Mouse (Mus musculus) thymus, postnatal 25 days (tissue): ENCODE data around the gene Gna13.
"Not testable (repeated sequence)": the region's sequence is repeated elsewhere in the genome, so short reads cannot be mapped to it uniquely, and the experiment has no call there.

ENCODE experiments used
- DNase-seq: peaks from one replicate; pipeline ENCODE4 v3.0.0; 2022

Gene Gna13

DNA sequence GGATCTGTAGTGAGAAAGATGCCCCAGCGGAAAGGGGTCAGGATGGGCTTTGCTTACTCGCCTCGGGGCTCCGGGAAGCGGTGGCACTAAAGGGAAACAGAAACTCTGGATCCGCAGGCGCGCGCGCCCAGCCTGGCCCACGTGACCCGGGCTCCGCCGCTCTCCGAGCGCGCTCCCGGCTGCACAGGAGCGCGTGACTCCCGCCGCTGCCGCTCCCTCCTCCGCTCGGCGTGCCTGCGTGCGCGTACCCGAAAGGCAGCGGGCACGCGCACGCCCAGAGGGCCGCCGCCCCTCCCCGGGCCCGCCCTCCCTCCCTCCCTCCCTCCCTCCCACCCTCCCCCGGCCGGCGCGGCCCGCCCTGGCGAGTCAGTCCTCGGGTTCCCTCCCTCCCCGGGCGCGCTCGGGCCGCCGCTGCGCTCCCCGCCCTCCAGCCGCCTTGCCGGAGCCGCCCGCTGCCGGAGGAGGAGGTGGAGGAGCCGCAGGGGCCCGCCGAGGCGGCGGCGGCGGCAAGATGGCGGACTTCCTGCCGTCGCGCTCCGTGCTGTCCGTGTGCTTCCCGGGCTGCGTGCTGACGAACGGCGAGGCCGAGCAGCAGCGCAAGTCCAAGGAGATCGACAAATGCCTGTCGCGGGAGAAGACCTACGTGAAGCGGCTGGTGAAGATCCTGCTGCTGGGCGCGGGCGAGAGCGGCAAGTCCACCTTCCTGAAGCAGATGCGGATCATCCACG is at the start of gene Gna13:
Gene Gna13 (plus strand): TSS at position 369 of the 728 bp plus-strand sequence.
- DNase-seq = peak; percentile 90

DNA sequence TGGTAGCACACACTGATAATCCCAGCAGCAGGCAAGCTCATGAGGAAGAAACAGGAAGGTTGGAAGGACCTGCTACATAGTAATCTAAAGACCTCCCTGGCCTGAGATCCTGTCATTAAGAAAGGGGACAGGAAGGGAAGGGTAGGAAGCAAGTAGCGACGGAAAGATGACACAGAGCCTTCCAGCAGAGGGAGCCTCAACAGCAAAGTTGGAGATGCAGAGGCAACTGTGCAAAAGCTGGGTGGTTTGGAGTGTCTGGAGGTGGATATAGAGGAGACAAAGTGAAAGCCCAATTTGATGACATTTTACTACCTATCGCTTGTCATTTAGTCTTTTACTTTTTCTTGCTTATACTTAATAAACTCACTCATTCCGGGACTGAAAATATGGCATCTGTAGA is 45.7 kb upstream of the Gna13 start:
- DNase-seq = peak; percentile 62

DNA sequence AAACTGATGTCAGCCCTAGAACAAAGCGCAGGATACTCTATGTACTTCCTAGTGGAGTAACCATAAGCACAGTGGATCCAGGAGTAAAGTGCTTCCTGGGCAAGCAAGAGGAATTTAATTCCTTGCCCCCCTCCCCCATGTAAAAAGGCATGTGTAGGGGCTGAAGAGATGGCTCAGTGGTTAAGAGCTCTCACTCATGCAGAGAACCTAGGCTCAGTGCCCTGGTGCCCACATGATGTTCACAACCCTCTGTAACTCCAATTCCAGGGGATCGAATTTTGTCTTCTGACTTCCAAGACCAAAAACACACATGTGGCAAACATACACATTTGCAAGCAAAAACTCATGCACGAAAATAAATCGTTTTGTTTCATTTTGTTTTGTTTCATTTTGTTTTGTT is 43.2 kb upstream of the Gna13 start:
- DNase-seq = no peak

DNA sequence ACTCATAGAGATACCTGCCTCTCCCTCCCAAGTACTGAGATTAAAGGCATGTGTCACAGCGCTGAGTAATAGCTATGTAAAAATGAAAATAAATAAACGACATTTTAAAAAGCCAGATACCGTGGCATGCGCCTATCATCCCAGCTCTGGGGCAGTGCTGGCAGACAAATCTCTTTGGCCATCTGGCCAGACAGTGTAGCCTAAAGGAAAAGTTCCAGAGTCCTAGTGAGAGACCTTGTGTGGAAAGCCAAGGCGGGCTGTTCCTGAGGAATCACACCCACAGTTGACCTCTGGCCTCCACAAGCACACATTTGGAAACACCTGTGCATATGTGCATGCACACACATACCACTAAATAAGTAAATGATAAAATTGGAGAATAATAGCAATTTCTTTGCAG is 42.7 kb upstream of the Gna13 start:
- no peak for DNase-seq

DNA sequence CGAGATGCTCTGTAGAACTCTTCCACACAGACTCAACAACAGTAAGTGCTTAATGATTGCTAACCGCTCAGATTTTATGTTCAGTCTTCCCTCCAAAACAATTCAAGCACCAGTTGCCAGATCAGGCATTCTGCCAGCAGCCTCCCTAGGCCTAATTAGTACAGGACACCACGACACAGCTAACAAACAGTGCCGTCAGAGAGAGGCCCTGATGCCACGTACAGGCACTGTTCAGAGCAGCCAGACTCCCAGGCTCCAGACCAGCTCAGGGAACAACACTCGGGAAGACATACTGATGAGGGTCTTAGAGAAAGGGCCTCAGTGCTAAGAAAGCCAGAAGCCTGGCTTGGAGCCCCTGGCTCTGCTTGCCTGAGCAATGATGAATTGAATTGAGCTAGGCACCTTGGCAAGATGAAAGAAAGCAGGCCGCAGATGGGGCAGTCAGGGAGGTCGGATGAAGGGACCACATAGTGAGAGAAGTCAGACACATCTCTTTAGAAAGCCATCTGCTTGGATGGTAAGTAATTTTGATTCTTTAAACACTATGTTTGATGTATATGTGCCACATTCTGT is 42.2 kb upstream of the Gna13 start:
- DNase-seq = no peak

DNA sequence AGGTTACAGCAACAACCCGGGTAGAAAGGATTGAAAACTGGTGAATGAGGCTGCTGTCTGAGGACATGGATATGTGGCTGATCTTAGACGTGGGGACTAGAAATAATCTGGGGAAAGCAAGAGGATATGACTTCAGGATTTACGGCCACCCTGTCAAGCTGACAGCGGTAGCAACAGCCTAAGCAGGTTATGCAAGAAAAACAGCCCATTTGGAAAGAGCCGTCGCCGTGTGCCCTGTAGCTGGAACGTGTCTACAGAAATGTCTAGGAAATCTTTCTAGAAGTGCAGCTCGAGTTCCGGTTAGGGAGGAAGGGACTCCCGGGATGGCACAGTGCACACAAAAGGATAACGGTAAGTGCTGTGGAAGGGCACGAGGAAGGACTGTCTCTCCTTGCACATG is 36.4 kb upstream of the Gna13 start:
- DNase-seq = no peak

DNA sequence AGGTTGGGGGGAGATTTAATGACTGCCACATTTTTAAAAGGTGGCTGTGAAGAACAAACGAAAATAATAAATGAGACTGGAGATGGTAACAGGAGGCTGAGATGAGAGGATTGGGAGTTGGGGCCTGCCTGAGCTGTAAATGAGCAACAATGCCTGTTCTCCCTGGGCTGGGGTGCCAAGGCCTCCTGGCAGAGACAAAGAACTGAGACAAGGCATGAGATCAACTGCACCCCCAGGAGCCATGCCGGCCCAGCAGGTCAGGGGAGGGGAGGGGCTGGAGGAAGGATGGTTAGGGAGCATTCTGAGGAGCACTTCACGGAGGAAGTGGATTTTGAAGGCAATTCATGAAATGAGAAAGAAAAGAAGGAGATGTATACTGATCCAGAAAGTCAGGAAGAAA is 35.2 kb upstream of the Gna13 start:
- DNase-seq = no peak

DNA sequence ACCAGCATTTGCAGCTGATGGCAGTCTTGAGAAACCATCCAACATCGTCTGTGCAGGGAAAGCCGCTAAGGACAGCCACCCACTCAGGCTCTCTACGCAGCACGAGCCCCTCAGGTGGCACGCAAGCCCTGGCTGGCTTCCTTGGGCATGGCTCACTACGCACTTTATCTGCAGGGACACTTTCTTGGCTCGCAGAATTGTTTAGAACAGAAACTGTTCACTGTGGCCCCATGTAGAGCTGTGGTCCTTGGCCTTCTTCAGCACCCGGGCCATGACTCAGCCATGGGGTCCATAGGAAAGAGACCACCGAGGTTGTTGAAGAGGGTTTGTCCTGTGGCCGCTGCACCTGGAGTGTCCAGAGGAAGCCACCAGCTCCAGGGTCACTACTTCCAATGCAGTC is 34.7 kb upstream of the Gna13 start:
- DNase-seq = no peak

DNA sequence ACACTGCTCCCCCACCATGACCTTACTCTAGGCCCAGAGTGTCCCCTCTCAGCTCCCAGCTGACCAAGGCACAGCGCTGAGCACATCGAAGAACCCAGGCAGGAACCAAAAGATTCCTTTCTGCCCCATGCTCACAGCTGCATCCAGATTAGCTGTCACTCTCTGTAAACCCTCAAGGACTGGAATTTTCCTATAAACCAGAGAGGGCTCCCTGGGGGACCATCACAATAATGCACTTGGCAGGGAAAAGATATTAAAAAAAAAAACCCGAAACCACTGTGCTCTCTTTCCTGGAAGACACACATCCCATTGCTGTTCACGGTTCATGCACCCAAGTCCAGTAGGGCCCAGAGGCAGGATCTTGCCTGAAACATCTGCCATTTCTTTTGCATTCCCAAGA is 33.3 kb upstream of the Gna13 start:
- no peak for DNase-seq

DNA sequence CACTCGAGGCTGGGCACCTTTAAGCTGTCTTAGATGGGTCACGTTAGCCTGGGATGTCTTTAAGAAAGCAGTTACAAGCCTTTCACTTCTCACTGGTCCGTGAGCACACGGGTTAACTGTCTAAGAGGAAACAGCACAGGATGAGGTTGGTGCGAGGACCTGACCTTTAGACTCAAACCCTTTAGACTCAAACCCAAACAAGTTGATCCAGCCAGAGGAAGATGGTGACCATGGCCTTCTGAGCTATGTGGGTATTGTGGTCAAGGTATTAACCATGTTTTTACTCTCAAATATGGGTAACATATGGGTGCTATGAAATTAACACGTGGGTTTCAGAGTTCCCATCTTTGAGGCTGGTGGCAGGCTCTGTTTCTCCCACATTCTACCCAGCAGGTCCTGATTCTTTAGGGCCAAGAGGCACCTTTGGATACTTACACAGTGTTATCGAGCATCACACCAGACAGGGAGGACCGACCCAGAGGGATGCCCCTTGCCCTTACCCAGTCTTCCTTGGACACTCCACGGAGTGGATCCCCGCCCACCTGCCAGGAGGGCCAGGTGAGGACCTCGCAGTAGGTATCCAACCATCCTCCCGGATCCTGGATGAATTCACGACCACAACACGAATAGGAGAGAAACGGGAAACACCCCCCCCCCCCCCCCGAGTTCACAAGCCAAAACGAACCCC is 31.8 kb upstream of the Gna13 start:
- no peak for DNase-seq

DNA sequence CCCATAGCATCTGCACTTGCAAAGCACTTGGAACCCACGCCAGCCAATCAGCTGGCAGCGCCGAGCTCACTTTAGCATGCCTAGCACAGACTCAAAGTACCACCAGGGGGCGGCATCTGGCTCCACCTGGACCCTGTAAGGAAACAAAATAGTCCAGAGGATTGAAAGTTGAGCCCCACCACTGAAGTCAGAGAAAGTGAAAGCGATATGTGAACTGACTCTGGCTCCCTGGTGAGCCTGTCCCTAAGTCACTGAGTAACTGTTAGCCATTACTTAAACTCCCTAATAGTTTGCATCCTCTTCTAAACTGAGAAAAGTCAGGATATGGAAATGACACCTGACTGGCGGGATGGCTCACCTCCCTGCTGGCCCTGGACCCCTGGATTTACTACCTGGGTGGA is 31.2 kb upstream of the Gna13 start:
- DNase-seq = peak; percentile 94

DNA sequence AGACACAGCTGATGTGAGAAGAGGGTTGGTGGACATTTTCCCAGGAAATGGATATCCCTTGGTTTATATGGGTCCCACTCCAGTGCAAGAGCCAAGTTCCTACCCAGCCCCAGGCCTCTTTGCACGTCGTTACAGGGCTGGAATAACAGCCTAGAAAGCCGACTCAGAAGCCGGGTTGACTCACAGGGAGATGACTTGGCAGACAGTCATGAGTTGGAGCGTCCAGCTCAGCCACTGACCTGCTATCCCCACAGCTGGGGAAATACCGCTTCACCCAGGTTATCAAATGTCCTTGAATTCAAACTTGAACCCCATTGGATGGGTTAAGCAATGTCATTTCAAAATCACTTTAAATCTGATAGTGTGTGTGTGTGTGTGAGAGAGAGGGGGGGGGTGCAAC is 29.9 kb upstream of the Gna13 start:
- no peak for DNase-seq

DNA sequence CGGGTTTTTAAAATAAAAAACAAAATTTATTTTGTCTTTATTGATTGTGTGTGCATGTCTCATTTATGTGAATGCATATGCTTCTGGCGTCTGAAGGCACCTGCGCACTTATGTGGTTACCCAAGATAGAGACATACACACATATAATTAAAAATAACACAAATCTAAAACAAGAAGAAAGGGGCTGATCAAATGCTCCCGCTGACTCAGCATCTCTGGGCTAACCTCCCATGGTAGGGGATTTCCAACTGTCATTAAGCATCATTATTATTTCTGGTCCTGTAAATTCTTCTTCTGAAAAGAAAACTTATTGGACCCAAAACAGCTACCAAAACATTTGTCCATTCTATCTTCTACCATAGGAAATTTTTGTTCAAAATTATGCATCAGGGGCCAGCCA is 27.9 kb upstream of the Gna13 start:
- no peak for DNase-seq

DNA sequence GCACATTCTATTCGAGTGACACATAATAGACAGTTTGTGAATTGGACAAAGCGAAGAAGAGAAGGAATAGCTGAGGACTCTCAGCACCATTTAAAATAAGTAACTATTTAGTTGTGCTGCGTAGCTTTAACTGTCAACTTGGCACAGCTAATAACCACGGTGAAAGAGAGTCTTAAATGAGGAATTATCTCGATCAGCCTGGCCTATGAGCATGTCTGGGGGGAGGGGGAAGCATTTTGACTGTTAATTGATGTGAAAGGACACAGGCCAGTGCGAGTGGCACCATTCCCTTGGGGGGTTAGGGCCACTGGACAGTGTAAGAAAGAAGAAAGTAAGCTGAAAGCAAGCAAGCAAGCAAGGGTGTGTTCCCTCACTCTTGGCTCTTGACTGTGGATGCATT is 26.7 kb upstream of the Gna13 start:
- DNase-seq = no peak

DNA sequence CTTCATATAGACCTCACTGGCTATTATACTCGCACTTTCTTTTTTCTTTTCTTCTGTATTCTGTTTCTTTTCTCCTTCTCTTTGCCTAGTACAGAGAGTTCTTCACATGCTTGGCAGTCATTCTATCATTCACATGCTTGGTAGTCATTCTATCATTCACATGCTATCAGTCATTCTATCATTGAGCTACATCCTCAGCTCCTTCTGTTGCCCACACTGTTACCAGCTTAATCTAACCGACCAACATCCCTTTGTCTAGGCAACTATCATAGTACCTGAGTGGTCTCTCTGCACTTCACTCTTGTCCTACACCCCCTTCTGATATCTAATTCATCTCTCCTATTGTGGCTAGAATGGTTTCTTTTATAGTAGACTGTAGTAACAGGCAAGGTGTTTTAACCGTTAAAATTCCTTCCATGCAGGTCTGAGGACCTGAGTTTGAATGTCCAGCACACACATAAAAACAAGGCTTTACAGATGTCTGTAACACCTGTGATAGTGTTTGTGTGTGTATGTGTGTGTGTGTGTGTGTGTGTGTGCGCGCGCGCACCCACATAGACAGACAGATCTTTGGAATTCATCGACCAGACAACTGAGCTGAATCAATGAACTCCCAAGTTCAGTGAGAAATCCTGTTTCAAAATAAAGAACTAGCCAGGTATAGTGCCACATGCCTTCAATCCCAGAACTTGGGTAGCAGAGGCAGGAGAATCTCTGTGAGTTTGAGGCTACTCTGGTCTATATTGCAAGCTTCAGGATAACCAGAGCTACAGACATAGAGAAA is 23.3 kb upstream of the Gna13 start:
- no peak for DNase-seq

DNA sequence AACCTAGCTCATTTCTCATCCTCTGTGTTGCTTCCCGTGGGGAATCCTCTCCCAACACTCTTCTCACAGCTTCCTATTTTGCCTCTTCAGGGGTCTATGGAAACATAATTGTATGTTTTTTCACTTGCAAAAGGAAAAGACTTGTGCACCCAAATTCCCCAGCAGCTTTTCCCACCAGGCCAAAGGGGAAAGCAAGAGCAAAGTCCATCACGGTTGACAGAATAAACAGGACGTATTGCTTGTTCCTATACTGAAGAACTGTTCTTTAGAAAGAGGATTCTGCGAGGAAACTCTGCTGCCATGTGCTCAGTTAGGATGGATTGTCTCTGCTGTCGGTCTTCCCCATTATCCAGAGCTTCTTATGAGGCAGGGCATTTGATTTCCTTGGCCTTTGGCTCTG is 22.1 kb upstream of the Gna13 start:
- DNase-seq = no peak

DNA sequence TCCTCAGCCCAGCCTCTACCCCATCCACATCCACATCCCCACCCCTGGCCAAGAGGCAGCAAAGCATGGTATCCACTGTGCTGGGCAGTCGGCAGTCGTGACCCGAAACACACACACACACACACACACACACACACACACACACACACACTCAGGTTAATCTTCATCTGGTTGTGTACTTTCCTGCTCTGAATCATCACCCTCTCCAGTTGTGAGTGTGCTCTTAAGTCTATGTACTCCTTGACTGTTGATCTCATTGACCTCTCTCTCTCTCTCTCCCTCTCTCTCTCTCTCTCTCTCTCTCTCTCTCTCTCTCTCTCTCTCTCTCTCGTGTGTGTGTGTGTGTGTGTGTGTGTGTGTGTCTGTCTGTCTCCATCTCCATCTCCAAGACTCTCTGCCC is 20.0 kb upstream of the Gna13 start:
- DNase-seq = not testable (repeated sequence)

DNA sequence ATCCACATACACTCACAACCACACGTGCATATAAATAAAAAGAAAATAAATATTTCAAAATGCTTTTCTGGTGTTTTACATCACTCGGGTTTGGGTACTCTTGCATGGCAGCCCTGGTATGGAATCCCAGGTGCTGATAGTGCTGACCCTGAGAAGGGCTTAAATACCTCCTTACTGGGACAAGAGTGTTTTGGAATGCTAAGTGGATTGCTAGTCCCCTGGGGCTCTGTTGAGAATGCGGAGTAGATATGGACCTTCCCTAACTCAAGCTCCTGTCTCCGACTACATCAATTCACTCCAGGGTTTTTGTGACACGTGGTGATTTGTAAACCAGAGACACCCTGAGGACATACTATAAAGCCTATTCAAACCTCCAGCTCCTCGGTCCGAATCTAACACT is 19.1 kb upstream of the Gna13 start:
- no peak for DNase-seq

DNA sequence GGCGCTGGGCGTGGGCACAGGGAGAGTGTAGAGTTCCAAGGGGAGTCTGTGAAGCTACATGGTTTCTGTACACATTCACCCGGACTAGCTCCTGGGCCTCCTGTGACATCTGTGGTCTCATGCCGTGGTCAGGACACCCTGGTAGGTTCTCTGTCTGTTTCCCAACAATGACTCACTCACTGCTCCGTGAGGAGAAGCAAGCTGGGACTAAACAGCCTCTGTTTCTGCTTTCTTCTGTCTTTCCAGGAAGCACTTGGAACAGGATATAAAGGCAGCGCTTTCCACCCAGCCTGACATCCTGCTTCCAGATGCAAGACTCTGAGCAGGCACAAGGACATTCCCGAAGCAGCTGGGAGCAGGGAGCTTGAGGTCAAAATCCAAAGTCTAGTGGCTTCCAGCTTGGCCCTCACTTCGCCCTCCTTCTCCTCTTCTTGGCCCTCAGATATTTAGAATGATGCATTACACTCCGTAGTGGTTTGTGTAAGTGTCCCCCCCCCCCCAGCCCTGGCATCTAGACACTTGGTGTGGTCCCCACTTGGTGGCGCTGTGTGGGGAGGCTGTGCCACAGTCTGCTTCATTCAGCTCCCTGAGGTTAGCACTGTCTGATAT is 18.5 kb upstream of the Gna13 start:
- no peak for DNase-seq

DNA sequence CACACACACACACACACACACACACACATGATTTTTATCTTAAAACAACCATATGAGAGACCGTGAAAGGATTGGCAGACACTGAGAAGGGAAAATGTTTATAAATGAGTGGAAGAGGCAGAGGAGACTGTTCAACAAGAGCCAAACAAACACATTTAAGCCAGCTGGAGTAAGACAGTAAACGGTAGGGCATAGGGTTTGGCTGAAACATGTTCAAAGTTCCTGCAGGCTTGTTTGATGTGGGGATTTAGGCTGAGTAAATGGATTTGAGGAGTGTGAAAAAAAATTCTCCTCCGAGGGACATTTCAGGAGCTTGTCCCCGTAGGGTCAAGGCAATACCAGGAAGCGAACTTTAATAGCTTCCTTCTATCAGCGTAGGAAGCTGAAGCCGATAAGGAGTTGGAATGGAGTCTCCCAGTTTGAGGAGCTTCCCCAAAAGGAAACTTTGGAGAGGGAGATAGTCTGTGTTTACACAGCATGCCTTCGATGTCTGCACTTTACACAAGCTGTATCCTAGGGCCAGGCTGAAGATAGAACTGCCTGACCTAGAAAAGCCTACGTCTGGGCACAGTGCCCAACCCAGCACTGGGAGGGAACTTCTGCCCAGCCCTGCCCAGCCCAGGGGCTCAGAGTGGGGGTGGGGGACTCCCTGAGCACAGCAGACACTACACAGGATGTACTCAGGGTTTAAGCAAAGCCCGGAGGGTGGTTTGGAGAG is 15.2 kb upstream of the Gna13 start:
- DNase-seq = peak; percentile 54

DNA sequence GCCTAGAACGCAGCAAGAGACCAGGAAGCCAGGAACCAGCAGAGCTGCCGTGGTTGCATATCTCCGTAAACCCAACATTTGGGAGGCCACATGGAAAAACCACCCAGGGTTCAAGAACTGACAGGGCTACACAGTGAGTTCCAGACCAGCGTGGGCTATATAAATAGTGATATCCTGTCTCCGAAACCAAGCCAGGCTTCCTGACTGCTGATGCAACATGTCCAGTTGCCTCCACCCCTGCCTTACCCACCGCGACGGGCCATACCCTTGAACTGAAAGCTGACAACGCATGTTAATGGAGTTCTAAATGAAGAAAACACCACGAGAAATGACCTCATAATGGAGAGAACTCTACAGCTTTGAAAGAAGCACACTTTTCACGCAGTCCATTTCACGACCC is 14.2 kb upstream of the Gna13 start:
- DNase-seq = no peak

DNA sequence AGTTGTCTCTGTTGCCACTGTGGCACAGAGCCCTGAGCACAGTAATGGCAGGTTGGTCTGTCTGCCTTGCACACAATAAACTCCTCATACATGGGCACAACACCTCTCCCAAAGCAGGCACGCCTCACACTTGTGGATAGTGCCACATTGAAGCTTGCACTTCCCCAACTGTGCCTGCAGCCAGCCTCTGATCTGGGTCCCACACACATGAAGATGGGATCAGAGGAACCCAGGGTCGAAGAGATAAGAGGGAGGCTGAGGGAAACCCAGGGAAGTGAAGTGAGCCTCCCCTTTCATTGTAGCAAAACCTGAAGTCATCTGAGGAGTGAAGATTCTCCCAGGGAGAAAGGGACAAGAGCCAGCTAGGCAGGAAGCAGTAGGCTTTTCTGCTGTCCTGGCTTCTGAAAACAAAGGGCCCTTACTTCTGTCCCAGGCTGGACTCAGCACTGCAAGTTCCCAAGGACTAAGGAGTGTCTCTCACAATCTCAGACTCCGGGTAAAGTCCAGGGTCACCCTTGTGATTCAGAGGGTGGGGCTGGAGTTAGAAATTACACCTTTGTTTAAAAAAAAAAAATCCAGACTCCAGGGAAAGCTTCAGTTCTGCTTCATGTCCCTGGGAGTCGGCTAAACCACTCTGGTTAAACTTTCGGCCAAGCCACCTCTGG is 12.8 kb upstream of the Gna13 start:
- DNase-seq = no peak
